Mouse (Mus musculus) heart, embryonic 15.5 days (tissue): Measurements from ENCODE around the gene Zfp420. TPM values are rescaled to one million over a fixed set of nuclear protein-coding genes. Genes with fewer than 3 reads are reported as not detected.
A peak's percentile ranks its signal among the peaks of the same experiment; 100 is the strongest.

Experiments
- ATAC-seq: fragments of 200-750 bp; cut with Nextera tagmentation; replicated peaks from 2 replicates; pipeline ENCODE4 v1.8.0; 2017; ENCODE audit warnings: low read depth, moderate TSS enrichment; ENCODE audit not compliant: insufficient number of reproducible peaks, insufficient read depth, low FRiP score
- H3K27ac ChIP-seq: fragments of 300-500 bp; sonication (generic); 2 replicates; pipeline ENCODE4 v1.5.1; 2015; ENCODE audit warnings: mild to moderate bottlenecking, inconsistent platforms
- H3K27me3 ChIP-seq: fragments of 300-500 bp; sonication (generic); 2 replicates; pipeline ENCODE4 v1.6.1; 2015; ENCODE audit warnings: inconsistent platforms
- H3K36me3 ChIP-seq: fragments of 300-500 bp; sonication (generic); 2 replicates; pipeline ENCODE4 v1.6.1; 2015; ENCODE audit warnings: mild to moderate bottlenecking, inconsistent platforms
- H3K4me1 ChIP-seq: fragments of 300-500 bp; sonication (generic); replicated peaks from 2 replicates; pipeline ENCODE4 v1.6.1; 2015; ENCODE audit warnings: inconsistent platforms
- H3K4me2 ChIP-seq: fragments of 300-500 bp; sonication (generic); 2 replicates; pipeline ENCODE4 v1.6.1; 2015; ENCODE audit warnings: inconsistent platforms, mild to moderate bottlenecking, moderate library complexity
- H3K4me3 ChIP-seq: fragments of 300-500 bp; sonication (generic); 2 replicates; pipeline ENCODE4 v1.5.1; 2015; ENCODE audit warnings: mild to moderate bottlenecking, inconsistent platforms
- H3K9ac ChIP-seq: fragments of 300-500 bp; sonication (generic); 2 replicates; pipeline ENCODE4 v1.6.1; 2015; ENCODE audit warnings: mild to moderate bottlenecking, inconsistent platforms
- H3K9me3 ChIP-seq: fragments of 300-500 bp; sonication (generic); replicated peaks from 2 replicates; pipeline ENCODE4 v1.6.1; 2016; ENCODE audit warnings: inconsistent platforms
- WGBS: fragments of 180-500 bp; shearing (Covaris S2); methylation state at CpG from one replicate; pipeline ENCODE4 v1.1.7; 2015; ENCODE audit warnings: mixed read lengths; 5-methylcytosine and 5-hydroxymethylcytosine counted together
- polyA plus RNA-seq: library from polyadenylated mRNA; unstranded; fragments of >200 nt; fragmentation: Nextera tagmentation; extraction: Ambion mirVana; gene quantifications from 2 replicates; pipeline ENCODE4 v1.2.1, GENCODE M21; 2015

The Zfp420 gene
- 3.4 and 4.4 TPM in 2 replicates for polyA plus RNA-seq

DNA sequence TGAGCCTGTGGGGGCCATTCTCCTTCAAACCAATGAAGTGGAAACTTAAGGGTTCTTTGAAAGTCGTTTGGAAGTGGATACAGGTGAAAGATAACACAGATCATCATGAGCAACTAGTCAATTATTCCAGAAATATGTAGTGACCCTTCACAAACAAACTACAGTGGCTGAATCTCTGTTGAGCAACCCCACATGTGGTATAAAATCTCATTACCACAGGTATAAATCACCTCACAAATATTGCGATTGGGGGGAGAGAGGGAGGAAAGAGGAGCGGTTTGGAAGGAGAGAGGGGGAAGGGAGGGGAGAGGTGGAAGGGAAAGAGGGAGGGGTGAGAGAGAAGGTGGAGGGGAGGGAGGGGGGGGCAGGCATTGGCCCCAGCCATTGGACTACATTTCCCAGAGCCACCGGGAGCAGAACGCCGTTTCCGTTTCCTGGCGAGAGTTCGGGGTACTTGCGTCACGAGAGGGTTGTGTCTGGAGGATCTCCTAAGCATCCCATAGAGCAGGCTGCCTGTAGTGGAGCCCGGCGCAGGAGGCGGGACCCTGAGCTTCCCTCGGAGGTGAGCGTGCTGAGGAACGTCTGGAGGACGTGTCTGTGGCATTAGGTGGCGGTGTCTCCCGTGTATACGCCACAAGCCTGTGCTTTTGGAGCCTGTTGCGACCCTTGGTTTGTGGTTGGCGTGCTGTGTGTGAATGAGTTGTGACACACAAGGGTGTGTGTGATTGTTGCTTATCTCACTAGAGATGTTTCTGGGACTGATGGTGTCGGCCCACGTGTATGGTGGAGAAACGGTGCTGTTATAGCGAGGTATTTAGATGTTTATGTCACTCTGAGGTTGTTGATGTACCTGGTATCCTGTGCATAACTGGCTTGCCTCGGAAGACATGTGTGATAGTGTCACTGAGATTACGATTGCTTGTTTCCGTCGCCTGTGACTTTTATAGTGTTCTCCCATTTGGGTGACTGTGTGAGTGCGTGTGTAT lies at the start of gene Zfp420:
TSS of gene Zfp420 (plus strand) at position 448 of the 986 bp plus-strand sequence.
- peak; percentile 96 for ATAC-seq

DNA sequence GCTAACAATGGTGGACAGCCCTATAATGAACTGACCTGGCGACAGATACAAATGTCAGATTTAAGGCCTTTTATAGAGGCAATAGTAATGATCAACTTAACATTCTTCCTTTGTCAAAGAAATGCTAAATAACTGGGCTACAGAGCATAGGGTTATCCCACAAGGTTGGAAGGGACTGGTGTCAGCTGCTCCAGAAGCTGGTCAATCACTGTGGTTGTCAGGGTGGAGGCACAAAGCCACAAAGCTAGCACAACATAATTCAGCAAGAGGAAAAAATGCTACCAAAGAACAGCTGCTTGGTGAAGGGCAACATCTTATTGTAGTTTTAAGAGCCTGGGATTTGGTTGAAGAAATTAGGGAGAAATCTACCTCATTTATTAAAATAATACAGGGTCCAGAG lies 47.5 kb upstream of the Zfp420 start:
- no peaks in the 10 kb centered on the region for H3K27me3 ChIP-seq
- H3K4me3 ChIP-seq: no peak overlapping the region
- 82% methylated on average over 1 of the region's 1 CpGs for WGBS
- no peak overlapping the region for H3K27ac ChIP-seq
- H3K4me1 ChIP-seq: peaks cover 13% of the 10 kb centered on the region
- H3K4me2 ChIP-seq: no peak overlapping the region
- H3K9ac ChIP-seq: no peak overlapping the region
- no peaks in the 10 kb centered on the region for H3K36me3 ChIP-seq
- no peaks in the 10 kb centered on the region for H3K9me3 ChIP-seq
- no peak for ATAC-seq

More for the DNA sequence above, at the start of gene Zfp420:
- Histone ChIP-seq H3K4me3 (peak within 1 kb of the TSS; percentile 74), H3K4me1 (peaks cover 10% of the 10 kb centered on the region), H3K36me3 (no peaks in the 10 kb centered on the region), H3K9me3 (no peaks in the 10 kb centered on the region; the same call in 1 of the 2 replicates), H3K27me3 (no peaks in the 10 kb centered on the region), H3K9ac (peak within 1 kb of the TSS; percentile 68), H3K27ac (peak within 1 kb of the TSS; percentile 64), H3K4me2 (peak within 1 kb of the TSS; percentile 85)
- 4% methylated on average over 32 of the region's 32 CpGs for WGBS

- Histone ChIP-seq H3K27me3 (no peaks in the 10 kb centered on the region), H3K9me3 (no peaks in the 10 kb centered on the region), H3K4me1 (peaks cover 20% of the 10 kb centered on the region), H3K4me3 (no peak overlapping the region), H3K27ac (no peak overlapping the region), H3K36me3 (no peaks in the 10 kb centered on the region), H3K4me2 (no peak overlapping the region), H3K9ac (no peak overlapping the region)
- WGBS: 90% methylated on average over 2 of the region's 2 CpGs
- no peak for ATAC-seq
These were observed 45.4 kb upstream of the Zfp420 start for GRCm38 (mm10) chr7:29814381-29814780.

- 0 out of 2 replicates have a peak, but pooled peaks have one; percentile 1 for ATAC-seq
These were observed 44.6 kb upstream of the Zfp420 start for GRCm38 (mm10) chr7:29815061-29815784.

GRCm38 (mm10) chr7:29815910-29816429 lies 43.8 kb upstream of the Zfp420 start, which contains the start of gene Zfp790:
Gene Zfp790, plus strand, starts transcription at chr7:29816114.
- peaks cover 24% of the 10 kb centered on the region for H3K4me1 ChIP-seq
- H3K9me3 ChIP-seq: no peaks in the 10 kb centered on the region
- H3K9ac ChIP-seq: peak within 1 kb of the TSS; percentile 72
- no peaks in the 10 kb centered on the region for H3K36me3 ChIP-seq
- peak within 1 kb of the TSS; percentile 72 for H3K4me3 ChIP-seq
- peak; percentile 95 for ATAC-seq
- H3K4me2 ChIP-seq: peak within 1 kb of the TSS; percentile 86
- under 1% methylated on average over 26 of the region's 26 CpGs for WGBS
- no peaks in the 10 kb centered on the region for H3K27me3 ChIP-seq
- peak within 1 kb of the TSS; percentile 89 for H3K27ac ChIP-seq

More at GRCm38 (mm10) chr7:29815061-29815784, 44.6 kb upstream of the Zfp420 start:
- Histone ChIP-seq H3K27me3 (no peaks in the 10 kb centered on the region), H3K9me3 (no peaks in the 10 kb centered on the region), H3K4me3 (peak overlapping the region; percentile 72), H3K27ac (peak overlapping the region; percentile 89), H3K4me2 (peak overlapping the region; percentile 86), H3K9ac (peak overlapping the region; percentile 61), H3K36me3 (no peaks in the 10 kb centered on the region), H3K4me1 (peaks cover 24% of the 10 kb centered on the region)
- WGBS: 2% methylated on average over 12 of the region's 12 CpGs

GRCm38 (mm10) chr7:29818619-29819254 lies 41.0 kb upstream of the Zfp420 start:
- peak; percentile 56; the same call in 1 of the 2 replicates for ATAC-seq
- 3% methylated on average over 12 of the region's 12 CpGs for WGBS

DNA sequence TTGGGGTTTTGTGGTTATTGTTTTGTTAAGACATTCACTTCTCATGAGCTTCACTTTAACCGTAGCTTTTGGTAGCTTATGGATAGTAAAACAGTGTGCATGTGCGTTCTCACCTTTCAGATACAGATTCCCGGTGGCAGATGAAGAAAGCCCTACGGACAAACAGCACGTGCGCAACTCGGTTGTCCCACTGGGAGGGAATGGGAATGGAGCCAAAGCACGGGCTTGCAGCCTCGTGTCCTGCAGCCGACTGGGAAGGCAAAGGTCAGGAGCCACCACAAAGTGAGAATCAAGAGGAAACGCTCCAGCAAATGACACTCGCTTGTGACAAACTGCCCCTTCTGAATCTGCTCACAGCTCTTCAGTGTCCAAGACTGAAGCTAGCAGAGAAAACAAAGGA lies 31.8 kb upstream of the Zfp420 start:
- no peak for ATAC-seq
- WGBS: 94% methylated on average over 12 of the region's 12 CpGs

More at GRCm38 (mm10) chr7:29818619-29819254, 41.0 kb upstream of the Zfp420 start:
- Histone ChIP-seq H3K4me3 (peak overlapping the region; percentile 61), H3K27me3 (no peaks in the 10 kb centered on the region), H3K36me3 (peaks cover 15% of the 10 kb centered on the region; the same call in 1 of the 2 replicates), H3K9ac (peak overlapping the region; percentile 66), H3K27ac (peak overlapping the region; percentile 77), H3K4me1 (peaks cover 24% of the 10 kb centered on the region), H3K4me2 (peak overlapping the region; percentile 62), H3K9me3 (no peaks in the 10 kb centered on the region)

GRCm38 (mm10) chr7:29829804-29830203 lies 30.0 kb upstream of the Zfp420 start:
- WGBS: 91% methylated on average over 12 of the region's 12 CpGs
- no peaks in the 10 kb centered on the region for H3K9me3 ChIP-seq
- H3K36me3 ChIP-seq: peaks cover 72% of the 10 kb centered on the region
- H3K9ac ChIP-seq: no peak overlapping the region
- H3K4me1 ChIP-seq: no peaks in the 10 kb centered on the region
- H3K27me3 ChIP-seq: no peaks in the 10 kb centered on the region
- no peak overlapping the region for H3K27ac ChIP-seq
- no peak overlapping the region for H3K4me3 ChIP-seq
- no peak for ATAC-seq
- H3K4me2 ChIP-seq: no peak overlapping the region

More for the DNA sequence above, 31.8 kb upstream of the Zfp420 start:
- no peaks in the 10 kb centered on the region for H3K27me3 ChIP-seq
- H3K27ac ChIP-seq: no peak overlapping the region
- no peaks in the 10 kb centered on the region for H3K4me1 ChIP-seq
- peaks cover 78% of the 10 kb centered on the region for H3K36me3 ChIP-seq
- H3K4me2 ChIP-seq: no peak overlapping the region
- no peak overlapping the region for H3K9ac ChIP-seq
- no peaks in the 10 kb centered on the region for H3K9me3 ChIP-seq
- H3K4me3 ChIP-seq: no peak overlapping the region

DNA sequence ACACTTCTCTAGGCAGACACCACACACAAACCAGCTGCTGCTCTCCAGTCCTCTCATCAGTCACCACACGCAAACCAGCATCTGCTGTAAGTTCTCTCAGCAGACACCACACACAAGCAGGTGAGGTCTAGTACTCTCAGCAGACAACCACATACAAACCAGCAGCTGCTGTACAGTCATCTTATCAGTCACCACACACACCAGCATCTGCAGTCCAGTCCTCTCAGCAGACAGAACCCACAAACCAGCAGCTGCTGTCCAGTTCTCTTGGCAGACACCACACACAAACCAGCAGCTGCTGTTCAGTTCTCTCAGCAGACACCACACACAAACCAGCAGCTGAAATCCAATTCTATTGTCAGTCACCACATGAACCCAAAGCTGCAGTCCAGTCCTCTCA lies 23.0 kb upstream of the Zfp420 start:
- no peak for ATAC-seq
- Histone ChIP-seq H3K27me3 (no peaks in the 10 kb centered on the region), H3K4me3 (no peak overlapping the region), H3K27ac (no peak overlapping the region), H3K4me1 (no peaks in the 10 kb centered on the region), H3K9me3 (no peaks in the 10 kb centered on the region), H3K9ac (no peak overlapping the region), H3K36me3 (peaks cover 13% of the 10 kb centered on the region), H3K4me2 (no peak overlapping the region)
- 79% methylated on average over 1 of the region's 1 CpGs for WGBS

GRCm38 (mm10) chr7:29839256-29839655 lies 20.5 kb upstream of the Zfp420 start:
- H3K4me3 ChIP-seq: no peak overlapping the region
- H3K9me3 ChIP-seq: no peaks in the 10 kb centered on the region
- 71% methylated on average over 3 of the region's 3 CpGs for WGBS
- ATAC-seq: no peak
- no peaks in the 10 kb centered on the region for H3K36me3 ChIP-seq
- no peaks in the 10 kb centered on the region for H3K4me1 ChIP-seq
- H3K27ac ChIP-seq: no peak overlapping the region
- H3K27me3 ChIP-seq: no peaks in the 10 kb centered on the region
- H3K4me2 ChIP-seq: no peak overlapping the region
- H3K9ac ChIP-seq: no peak overlapping the region
